Mouse (Mus musculus): Measurements from ENCODE around the gene Ttll7.
A peak's percentile ranks its signal among the peaks of the same experiment; 100 is the strongest.

Ttll7 gene

GRCm38 (mm10) chr3:146851966-146852891 lies at the start of gene Ttll7:
TSS of gene Ttll7 (plus strand) at chr3:146852367.
- peak; percentile 88 to 91 for DNase-seq

- no peak for DNase-seq
These were observed 39.9 kb upstream of the Ttll7 start for GRCm38 (mm10) chr3:146812041-146812878.

GRCm38 (mm10) chr3:146812901-146813393 lies 39.2 kb upstream of the Ttll7 start, which contains the start of gene Prkacb:
TSS of gene Prkacb (minus strand) at chr3:146812990.
- DNase-seq = peak; percentile 93 to 96

- DNase-seq = no peak
These were observed 38.5 kb upstream of the Ttll7 start for GRCm38 (mm10) chr3:146813624-146814023.

GRCm38 (mm10) chr3:146820718-146821117 lies 31.4 kb upstream of the Ttll7 start:
- no peak for DNase-seq

GRCm38 (mm10) chr3:146842766-146843165 lies 9.4 kb upstream of the Ttll7 start:
- DNase-seq = no peak

GRCm38 (mm10) chr3:146843470-146843869 lies 8.7 kb upstream of the Ttll7 start:
- DNase-seq = no peak

GRCm38 (mm10) chr3:146846237-146846636 lies 5.9 kb upstream of the Ttll7 start:
- DNase-seq = peak in 1 of 2 experiments; percentile 7

GRCm38 (mm10) chr3:146848112-146848511 lies 4.1 kb upstream of the Ttll7 start:
- no peak for DNase-seq

GRCm38 (mm10) chr3:146849360-146849759 lies 2.8 kb upstream of the Ttll7 start:
- DNase-seq = no peak

GRCm38 (mm10) chr3:146854473-146855087 lies 2.4 kb downstream of the Ttll7 start:
- DNase-seq = no peak

GRCm38 (mm10) chr3:146857373-146857772 lies 5.2 kb downstream of the Ttll7 start:
- no peak for DNase-seq

- DNase-seq = no peak
These were observed 8.1 kb downstream of the Ttll7 start for GRCm38 (mm10) chr3:146860308-146860707.

GRCm38 (mm10) chr3:146866563-146866962 lies 14.4 kb downstream of the Ttll7 start:
- peak in 1 of 2 experiments; percentile 24 for DNase-seq

- DNase-seq = no peak
These were observed 19.8 kb downstream of the Ttll7 start for GRCm38 (mm10) chr3:146871954-146872353.

GRCm38 (mm10) chr3:146875929-146876328 lies 23.8 kb downstream of the Ttll7 start:
- peak in 1 of 2 experiments; percentile 49 for DNase-seq

- DNase-seq = no peak
These were observed 41.8 kb downstream of the Ttll7 start for GRCm38 (mm10) chr3:146893931-146894330.

GRCm38 (mm10) chr3:146896581-146896980 lies 44.4 kb downstream of the Ttll7 start:
- DNase-seq = no peak

- no peak for DNase-seq
These were observed 47.9 kb downstream of the Ttll7 start for GRCm38 (mm10) chr3:146900094-146900493.

- no peak for DNase-seq
These were observed 49.6 kb downstream of the Ttll7 start for GRCm38 (mm10) chr3:146901729-146902128.

GRCm38 (mm10) chr3:146905606-146906005 lies 53.4 kb downstream of the Ttll7 start:
- no peak for DNase-seq

- no peak for DNase-seq
These were observed 56.8 kb downstream of the Ttll7 start for GRCm38 (mm10) chr3:146908922-146909321.

GRCm38 (mm10) chr3:146913107-146913506 lies 60.9 kb downstream of the Ttll7 start:
- no peak for DNase-seq

Measured in lung, postnatal 4 days (tissue).